Mouse (Mus musculus): ENCODE results near the gene Osbpl11.

Osbpl11 gene

GRCm38 (mm10) chr16:33242046-33242445 is 57.2 kb downstream of the Osbpl11 start:
- no peak for DNase-seq (ENCODE audit: low read depth)

GRCm38 (mm10) chr16:33244136-33244691 is 59.3 kb downstream of the Osbpl11 start:
- no peak for DNase-seq (ENCODE audit: low read depth)

- no peak for DNase-seq (ENCODE audit: low read depth)
Observed at GRCm38 (mm10) chr16:33244933-33245470, 60.1 kb downstream of the Osbpl11 start.

- DNase-seq (ENCODE audit: low read depth): no peak
Observed at GRCm38 (mm10) chr16:33246526-33246925, 61.7 kb downstream of the Osbpl11 start.

- DNase-seq (ENCODE audit: low read depth): no peak
Observed at GRCm38 (mm10) chr16:33247006-33247405, 62.1 kb downstream of the Osbpl11 start.

GRCm38 (mm10) chr16:33250651-33251120 is 65.8 kb downstream of the Osbpl11 start:
- DNase-seq (ENCODE audit: low read depth): no peak

- DNase-seq (ENCODE audit: low read depth): peak; percentile 85
Observed at GRCm38 (mm10) chr16:33251194-33252051, 66.6 kb downstream of the Osbpl11 start, which contains the start of gene Snx4. Gene Snx4, plus strand, starts transcription at chr16:33251442.

GRCm38 (mm10) chr16:33255601-33256000 is 70.7 kb downstream of the Osbpl11 start:
- no peak for DNase-seq (ENCODE audit: low read depth)

GRCm38 (mm10) chr16:33258530-33258929 is 73.7 kb downstream of the Osbpl11 start:
- no peak for DNase-seq (ENCODE audit: low read depth)

- no peak for DNase-seq (ENCODE audit: low read depth)
Observed at GRCm38 (mm10) chr16:33259824-33260223, 75.0 kb downstream of the Osbpl11 start.

GRCm38 (mm10) chr16:33260825-33261224 is 76.0 kb downstream of the Osbpl11 start:
- no peak for DNase-seq (ENCODE audit: low read depth)

GRCm38 (mm10) chr16:33261584-33262061 is 76.8 kb downstream of the Osbpl11 start:
- DNase-seq (ENCODE audit: low read depth): no peak

- no peak for DNase-seq (ENCODE audit: low read depth)
Observed at GRCm38 (mm10) chr16:33262096-33262495, 77.2 kb downstream of the Osbpl11 start.

- no peak for DNase-seq (ENCODE audit: low read depth)
Observed at GRCm38 (mm10) chr16:33267616-33268253, 82.9 kb downstream of the Osbpl11 start.

- DNase-seq (ENCODE audit: low read depth): no peak
Observed at GRCm38 (mm10) chr16:33271824-33272223, 87.0 kb downstream of the Osbpl11 start.

GRCm38 (mm10) chr16:33283079-33283478 is 98.2 kb downstream of the Osbpl11 start:
- DNase-seq (ENCODE audit: low read depth): no peak

GRCm38 (mm10) chr16:33288536-33288935 is 103.7 kb downstream of the Osbpl11 start:
- no peak for DNase-seq (ENCODE audit: low read depth)

- DNase-seq (ENCODE audit: low read depth): no peak
Observed at GRCm38 (mm10) chr16:33289981-33290380, 105.1 kb downstream of the Osbpl11 start.

GRCm38 (mm10) chr16:33292241-33292640 is 107.4 kb downstream of the Osbpl11 start:
- DNase-seq (ENCODE audit: low read depth): no peak

Data from c-Kit-positive CD71-positive TER-119-negative erythroid progenitor cells, embryonic 14.5 days (primary cell).